Mouse (Mus musculus): ENCODE results near the gene Olfr855.

Gene Olfr855

GRCm38 (mm10) chr9:19582317-19582716, at the start of gene Olfr855:
Gene Olfr855 (plus strand): TSS chr9:19582617.
- in situ Hi-C loops (cut with MseI, MboI), result no loop called here

GRCm38 (mm10) chr9:19540976-19541375, 41.4 kb upstream of the Olfr855 start, which contains the start of gene Olfr853:
Gene Olfr853 (minus strand): TSS chr9:19541076.
- in situ Hi-C loops (cut with MseI, MboI), result no loop called here

GRCm38 (mm10) chr9:19567282-19567681, 15.1 kb upstream of the Olfr855 start, which contains the start of gene Olfr854:
Gene Olfr854 (minus strand): TSS chr9:19567382.
- in situ Hi-C loops (cut with MseI, MboI), result no loop called here

DNA sequence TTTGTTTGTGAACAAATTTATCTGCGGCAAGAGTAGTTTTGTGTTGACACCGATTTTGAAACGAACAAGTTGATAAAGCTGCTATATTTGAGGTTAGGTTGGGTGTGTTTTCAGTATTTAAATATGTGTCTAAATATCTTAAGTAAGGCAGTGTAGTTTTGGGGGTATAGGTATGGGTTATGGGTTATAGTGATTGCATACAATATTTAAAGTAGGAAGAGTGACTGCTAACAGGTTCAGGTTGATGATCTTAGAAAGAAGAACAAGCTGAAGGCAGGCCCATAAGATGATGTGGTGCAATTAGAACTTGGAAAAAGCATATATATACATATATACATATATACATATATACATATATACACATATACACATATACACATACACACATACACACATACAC, 38.9 kb downstream of the Olfr855 start:
- in situ Hi-C loops (cut with MseI, MboI), result no loop called here

- in situ Hi-C loops (cut with MseI, MboI), result no loop called here
Measured at GRCm38 (mm10) chr9:19621843-19622822, 39.7 kb downstream of the Olfr855 start, which contains the start of gene Zfp317. Gene Zfp317 (plus strand): TSS chr9:19622102.

- in situ Hi-C loops (cut with MseI, MboI), result no loop called here
Measured at GRCm38 (mm10) chr9:19629574-19629973, 47.2 kb downstream of the Olfr855 start.

Measured in mouse trophoblast stem cell (cell line).